Mouse (Mus musculus): ENCODE data around the gene Baiap2l1. TPM values are rescaled to one million over a fixed set of nuclear protein-coding genes. Genes with fewer than 3 reads are reported as not detected.

The Baiap2l1 gene
- total and polyA plus RNA-seq, 3 experiments, result 4.5 to 7.2 (median 5.3) TPM

GRCm38 (mm10) chr5:144358592-144358917, 643 bp upstream of the Baiap2l1 start:
- H3K9ac ChIP-seq (ENCODE audit: low read depth, low read length), result 0 out of 2 replicates have a peak overlapping the region, but pooled peaks have one; percentile 0
- TF ChIP-seq POLR2A (IDR thresholded peaks at IDR 0.05; ENCODE audit: insufficient read depth, low read depth, low read length) (no peak), EP300 (IDR thresholded peaks at IDR 0.05; ENCODE audit: insufficient read depth, low read depth, low read length) (no peak), CTCF (IDR thresholded peaks at IDR 0.05) (no peak)
- DNase-seq, result no peak
- H3K4me1 ChIP-seq (ENCODE audit: control insufficient read depth, insufficient read depth, low read length), result 0 out of 2 replicates have a peak, but pooled peaks cover 2% of the 10 kb centered on the region
- H3K4me3 ChIP-seq, result peak overlapping the region; percentile 53
- H3K79me2 ChIP-seq (replicated peaks; ENCODE audit: control insufficient read depth, insufficient read depth, low read length), result no peaks in the 10 kb centered on the region
- H3K36me3 ChIP-seq (ENCODE audit: control insufficient read depth, insufficient read depth, low read length), result no peaks in the 10 kb centered on the region
- no peaks in the 10 kb centered on the region for H3K27me3 ChIP-seq (ENCODE audit: control insufficient read depth, insufficient read depth, low read length)
- no peak overlapping the region for H3K27ac ChIP-seq
- 11% methylated on average over 10 of the region's 10 CpGs for WGBS
- intact Hi-C loops (cut with DNase I), result no loop called here

- peak overlapping the region; percentile 60 for H3K9ac ChIP-seq (ENCODE audit: low read depth, low read length)
- peak overlapping the region; percentile 59 for H3K27ac ChIP-seq
- intact Hi-C loops (cut with DNase I), result no loop called here
- under 1% methylated on average over 27 of the region's 27 CpGs for WGBS
- no peak for TF ChIP-seq EP300 (IDR thresholded peaks at IDR 0.05; ENCODE audit: insufficient read depth, low read depth, low read length)
- TF ChIP-seq CTCF (IDR thresholded peaks at IDR 0.05), result no peak
- TF ChIP-seq POLR2A (IDR thresholded peaks at IDR 0.05; ENCODE audit: insufficient read depth, low read depth, low read length), result no peak
- no peaks in the 10 kb centered on the region for H3K79me2 ChIP-seq (replicated peaks; ENCODE audit: control insufficient read depth, insufficient read depth, low read length)
- no peak for DNase-seq
- H3K4me1 ChIP-seq (ENCODE audit: control insufficient read depth, insufficient read depth, low read length), result 0 out of 2 replicates have a peak, but pooled peaks cover 2% of the 10 kb centered on the region
- peak overlapping the region; percentile 53 for H3K4me3 ChIP-seq
- H3K27me3 ChIP-seq (ENCODE audit: control insufficient read depth, insufficient read depth, low read length), result no peaks in the 10 kb centered on the region
- no peaks in the 10 kb centered on the region for H3K36me3 ChIP-seq (ENCODE audit: control insufficient read depth, insufficient read depth, low read length)
These were observed 396 bp downstream of the Baiap2l1 start for GRCm38 (mm10) chr5:144357551-144357880.

- Histone ChIP-seq H3K27ac (peak overlapping the region; percentile 59), H3K9ac (ENCODE audit: low read depth, low read length) (no peak overlapping the region), H3K36me3 (ENCODE audit: control insufficient read depth, insufficient read depth, low read length) (no peaks in the 10 kb centered on the region), H3K4me3 (peak overlapping the region; percentile 53), H3K79me2 (replicated peaks; ENCODE audit: control insufficient read depth, insufficient read depth, low read length) (no peaks in the 10 kb centered on the region), H3K27me3 (ENCODE audit: control insufficient read depth, insufficient read depth, low read length) (no peaks in the 10 kb centered on the region), H3K4me1 (ENCODE audit: control insufficient read depth, insufficient read depth, low read length) (0 out of 2 replicates have a peak, but pooled peaks cover 2% of the 10 kb centered on the region)
- TF ChIP-seq CTCF (IDR thresholded peaks at IDR 0.05), result no peak
- no peak for TF ChIP-seq EP300 (IDR thresholded peaks at IDR 0.05; ENCODE audit: insufficient read depth, low read depth, low read length)
- TF ChIP-seq POLR2A (IDR thresholded peaks at IDR 0.05; ENCODE audit: insufficient read depth, low read depth, low read length), result no peak
- 15% methylated on average over 17 of the region's 17 CpGs for WGBS
- peak in 1 of 2 experiments; percentile 21 for DNase-seq
- intact Hi-C loops (cut with DNase I), result no loop called here
These were observed 996 bp downstream of the Baiap2l1 start for GRCm38 (mm10) chr5:144356776-144357455.

GRCm38 (mm10) chr5:144352250-144353047, 5.5 kb downstream of the Baiap2l1 start:
- no peaks in the 10 kb centered on the region for H3K36me3 ChIP-seq (ENCODE audit: control insufficient read depth, insufficient read depth, low read length)
- H3K79me2 ChIP-seq (replicated peaks; ENCODE audit: control insufficient read depth, insufficient read depth, low read length), result no peaks in the 10 kb centered on the region
- intact Hi-C loops (cut with DNase I), result no loop called here
- no peak for DNase-seq
- no peak overlapping the region for H3K27ac ChIP-seq
- TF ChIP-seq EP300 (IDR thresholded peaks at IDR 0.05; ENCODE audit: insufficient read depth, low read depth, low read length) (no peak), CTCF (IDR thresholded peaks at IDR 0.05) (no peak), POLR2A (IDR thresholded peaks at IDR 0.05; ENCODE audit: insufficient read depth, low read depth, low read length) (no peak)
- no peaks in the 10 kb centered on the region for H3K4me1 ChIP-seq (ENCODE audit: control insufficient read depth, insufficient read depth, low read length)
- no peak overlapping the region for H3K4me3 ChIP-seq
- no peaks in the 10 kb centered on the region for H3K27me3 ChIP-seq (ENCODE audit: control insufficient read depth, insufficient read depth, low read length)
- WGBS, result 85% methylated on average over 9 of the region's 9 CpGs
- no peak overlapping the region for H3K9ac ChIP-seq (ENCODE audit: low read depth, low read length)

- no peak overlapping the region for H3K9ac ChIP-seq (ENCODE audit: low read depth, low read length)
- H3K4me1 ChIP-seq (ENCODE audit: control insufficient read depth, insufficient read depth, low read length), result no peaks in the 10 kb centered on the region
- H3K27ac ChIP-seq, result no peak overlapping the region
- H3K4me3 ChIP-seq, result no peak overlapping the region
- DNase-seq, result no peak
- H3K79me2 ChIP-seq (replicated peaks; ENCODE audit: control insufficient read depth, insufficient read depth, low read length), result no peaks in the 10 kb centered on the region
- H3K27me3 ChIP-seq (ENCODE audit: control insufficient read depth, insufficient read depth, low read length), result no peaks in the 10 kb centered on the region
- TF ChIP-seq CTCF (IDR thresholded peaks at IDR 0.05) (no peak), EP300 (IDR thresholded peaks at IDR 0.05; ENCODE audit: insufficient read depth, low read depth, low read length) (no peak), POLR2A (IDR thresholded peaks at IDR 0.05; ENCODE audit: insufficient read depth, low read depth, low read length) (no peak)
- intact Hi-C loops (cut with DNase I), result no loop called here
- no peaks in the 10 kb centered on the region for H3K36me3 ChIP-seq (ENCODE audit: control insufficient read depth, insufficient read depth, low read length)
- WGBS, result 45% methylated on average over 8 of the region's 8 CpGs
These were observed 6.7 kb downstream of the Baiap2l1 start for GRCm38 (mm10) chr5:144351185-144351584.

GRCm38 (mm10) chr5:144344592-144344991, 13.3 kb downstream of the Baiap2l1 start:
- H3K27ac ChIP-seq, result no peak overlapping the region
- no peak for DNase-seq
- H3K9ac ChIP-seq (ENCODE audit: low read depth, low read length), result no peak overlapping the region
- WGBS, result 58% methylated on average over 6 of the region's 6 CpGs
- H3K27me3 ChIP-seq (ENCODE audit: control insufficient read depth, insufficient read depth, low read length), result no peaks in the 10 kb centered on the region
- no peak overlapping the region for H3K4me3 ChIP-seq
- no peaks in the 10 kb centered on the region for H3K36me3 ChIP-seq (ENCODE audit: control insufficient read depth, insufficient read depth, low read length)
- no peak for TF ChIP-seq CTCF (IDR thresholded peaks at IDR 0.05)
- intact Hi-C loops (cut with DNase I), result no loop called here
- H3K79me2 ChIP-seq (replicated peaks; ENCODE audit: control insufficient read depth, insufficient read depth, low read length), result no peaks in the 10 kb centered on the region
- H3K4me1 ChIP-seq (ENCODE audit: control insufficient read depth, insufficient read depth, low read length), result 0 out of 2 replicates have a peak, but pooled peaks cover 2% of the 10 kb centered on the region

All from heart, adult 2 months (tissue).